Mouse (Mus musculus): Measurements from ENCODE around the gene Tas1r3. TPM values are rescaled to one million over a fixed set of nuclear protein-coding genes. Genes with fewer than 3 reads are reported as not detected.

Gene Tas1r3
- 0.46 TPM in 2 replicates for polyA plus RNA-seq (2014; fragmentation: Nextera tagmentation; extraction: Ambion mirVana)

GRCm38 (mm10) chr4:155863001-155863400 is at the start of gene Tas1r3:
TSS of gene Tas1r3 (minus strand) at chr4:155863362.
- Histone ChIP-seq H3K4me3 (ENCODE audit: low read depth, low read length) (no peak within 1 kb of the TSS), H3K9ac (ENCODE audit: low read depth, low read length) (no peak within 1 kb of the TSS), H3K27ac (ENCODE audit: low read depth, low read length) (no peak within 1 kb of the TSS), H3K27me3 (ENCODE audit: control insufficient read depth, insufficient read depth, low read length) (no peaks in the 10 kb centered on the region), H3K36me3 (ENCODE audit: control insufficient read depth, insufficient read depth, low read length) (0 out of 2 replicates have a peak, but pooled peaks cover under 1% of the 10 kb centered on the region), H3K9me3 (ENCODE audit: control insufficient read depth, low read length) (no peaks in the 10 kb centered on the region), H3K4me2 (replicated peaks; ENCODE audit: low read depth, low read length) (no peak within 1 kb of the TSS), H3K4me1 (replicated peaks; ENCODE audit: control insufficient read depth, insufficient read depth, low read length) (no peaks in the 10 kb centered on the region)
- ATAC-seq (ENCODE audit: low FRiP score) (no peak), DNase-seq (ENCODE audit: low spot score) (no peak)
- WGBS = 81% methylated on average over 5 of the region's 5 CpGs

DNA sequence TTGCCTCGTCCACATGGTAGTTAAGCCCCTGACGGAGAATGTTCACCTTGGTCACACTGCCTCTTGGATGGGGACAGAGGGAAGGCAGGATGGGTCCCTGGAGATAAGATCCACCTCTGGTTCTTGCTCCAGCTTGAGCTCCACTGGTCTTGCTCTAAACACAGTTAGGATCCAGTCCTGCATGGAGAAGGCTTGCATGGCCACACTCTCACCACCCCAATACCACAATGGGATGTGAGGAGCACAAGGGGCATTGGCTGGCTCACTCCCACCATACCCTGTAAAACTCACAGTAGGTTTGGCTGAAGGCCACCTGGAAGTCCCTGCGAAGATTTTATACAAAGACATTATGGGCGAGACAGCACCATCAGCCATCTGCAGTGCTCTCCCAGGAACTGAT is 45.6 kb upstream of the Tas1r3 start:
- H3K9me3 ChIP-seq (ENCODE audit: control insufficient read depth, low read length) = no peaks in the 10 kb centered on the region
- no peak overlapping the region for H3K4me3 ChIP-seq (ENCODE audit: low read depth, low read length)
- WGBS = 86% methylated on average over 4 of the region's 4 CpGs
- no peaks in the 10 kb centered on the region for H3K27me3 ChIP-seq (ENCODE audit: control insufficient read depth, insufficient read depth, low read length)
- ATAC-seq (ENCODE audit: low FRiP score) = no peak
- H3K27ac ChIP-seq (ENCODE audit: low read depth, low read length) = no peak overlapping the region
- no peak for DNase-seq (ENCODE audit: low spot score)
- H3K9ac ChIP-seq (ENCODE audit: low read depth, low read length) = no peak overlapping the region
- H3K4me1 ChIP-seq (replicated peaks; ENCODE audit: control insufficient read depth, insufficient read depth, low read length) = no peaks in the 10 kb centered on the region
- no peak overlapping the region for H3K4me2 ChIP-seq (replicated peaks; ENCODE audit: low read depth, low read length)
- peaks cover 6% of the 10 kb centered on the region for H3K36me3 ChIP-seq (ENCODE audit: control insufficient read depth, insufficient read depth, low read length)

DNA sequence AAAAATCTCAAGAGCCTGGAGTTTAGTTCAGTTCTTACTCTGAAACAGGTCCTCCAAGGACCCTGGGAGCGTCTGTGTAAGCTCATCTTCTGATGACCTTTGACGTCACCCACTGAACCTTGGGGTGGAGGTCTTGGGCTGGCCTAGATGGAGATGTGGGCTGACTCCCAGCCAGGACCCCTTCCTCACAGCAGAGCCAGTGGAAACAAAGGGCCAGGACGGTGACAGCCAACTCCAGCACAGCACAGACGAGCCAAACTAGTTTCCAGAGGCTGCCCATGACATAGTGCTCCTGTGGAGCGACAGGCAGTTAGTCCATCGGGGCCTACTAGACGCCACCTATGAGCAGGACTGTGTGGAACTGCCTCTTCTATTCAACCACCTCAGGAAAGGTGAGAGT is 45.1 kb upstream of the Tas1r3 start:
- Histone ChIP-seq H3K4me2 (replicated peaks; ENCODE audit: low read depth, low read length) (no peak overlapping the region), H3K9me3 (ENCODE audit: control insufficient read depth, low read length) (no peaks in the 10 kb centered on the region), H3K4me3 (ENCODE audit: low read depth, low read length) (no peak overlapping the region), H3K36me3 (ENCODE audit: control insufficient read depth, insufficient read depth, low read length) (peaks cover 9% of the 10 kb centered on the region), H3K9ac (ENCODE audit: low read depth, low read length) (no peak overlapping the region), H3K27me3 (ENCODE audit: control insufficient read depth, insufficient read depth, low read length) (no peaks in the 10 kb centered on the region), H3K27ac (ENCODE audit: low read depth, low read length) (no peak overlapping the region), H3K4me1 (replicated peaks; ENCODE audit: control insufficient read depth, insufficient read depth, low read length) (no peaks in the 10 kb centered on the region)
- WGBS = 71% methylated on average over 7 of the region's 7 CpGs
- DNase-seq (ENCODE audit: low spot score) (no peak), ATAC-seq (ENCODE audit: low FRiP score) (no peak)

DNA sequence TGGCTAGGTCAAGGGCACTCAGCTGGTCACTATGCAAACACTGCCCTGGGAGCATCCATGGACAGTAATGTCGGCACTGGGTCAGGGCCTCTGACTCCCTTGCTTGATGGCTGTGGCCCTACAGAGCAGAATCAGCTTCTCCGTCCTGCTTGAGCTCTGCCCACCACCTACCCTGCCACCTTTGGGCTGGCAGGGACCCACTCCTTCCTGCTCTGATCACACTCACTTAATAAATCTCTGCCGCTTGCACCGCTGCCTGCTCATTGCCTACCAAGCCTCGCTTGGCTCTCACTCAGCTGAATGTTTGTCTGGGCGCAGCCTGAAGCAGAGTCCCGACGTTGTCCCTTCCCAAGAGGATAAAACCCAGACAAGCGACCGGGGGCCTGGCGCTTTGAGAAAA is 43.8 kb upstream of the Tas1r3 start:
- Histone ChIP-seq H3K27me3 (ENCODE audit: control insufficient read depth, insufficient read depth, low read length) (no peaks in the 10 kb centered on the region), H3K4me1 (replicated peaks; ENCODE audit: control insufficient read depth, insufficient read depth, low read length) (no peaks in the 10 kb centered on the region), H3K4me2 (replicated peaks; ENCODE audit: low read depth, low read length) (no peak overlapping the region), H3K9me3 (ENCODE audit: control insufficient read depth, low read length) (no peaks in the 10 kb centered on the region), H3K4me3 (ENCODE audit: low read depth, low read length) (no peak overlapping the region), H3K36me3 (ENCODE audit: control insufficient read depth, insufficient read depth, low read length) (peaks cover 20% of the 10 kb centered on the region), H3K27ac (ENCODE audit: low read depth, low read length) (no peak overlapping the region), H3K9ac (ENCODE audit: low read depth, low read length) (no peak overlapping the region)
- ATAC-seq (ENCODE audit: low FRiP score) = no peak
- DNase-seq (ENCODE audit: low spot score) = no peak
- 87% methylated on average over 11 of the region's 11 CpGs for WGBS

DNA sequence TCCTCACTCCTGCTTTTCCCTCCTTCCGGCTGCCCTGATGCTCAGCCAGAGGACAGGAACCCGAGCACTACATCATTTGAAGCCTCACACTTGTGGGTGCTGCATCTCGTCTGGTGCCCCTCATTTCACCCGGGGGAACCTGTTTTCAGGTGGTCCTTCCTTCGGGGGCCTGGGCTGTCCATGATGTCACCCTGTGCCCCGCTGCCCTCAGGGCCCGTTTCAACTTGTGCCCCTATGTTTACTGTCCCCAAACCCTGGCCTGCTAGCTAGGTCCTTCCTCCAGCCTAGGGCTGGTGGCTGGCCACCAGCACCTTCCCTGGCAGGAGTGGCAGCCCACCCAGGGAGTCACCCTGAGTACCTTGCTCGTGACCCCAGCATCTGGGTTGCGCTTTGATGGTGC is 43.0 kb upstream of the Tas1r3 start:
- no peak overlapping the region for H3K27ac ChIP-seq (ENCODE audit: low read depth, low read length)
- DNase-seq (ENCODE audit: low spot score) (no peak), ATAC-seq (ENCODE audit: low FRiP score) (no peak)
- H3K27me3 ChIP-seq (ENCODE audit: control insufficient read depth, insufficient read depth, low read length) = no peaks in the 10 kb centered on the region
- WGBS = 87% methylated on average over 9 of the region's 9 CpGs
- no peaks in the 10 kb centered on the region for H3K4me1 ChIP-seq (replicated peaks; ENCODE audit: control insufficient read depth, insufficient read depth, low read length)
- H3K4me2 ChIP-seq (replicated peaks; ENCODE audit: low read depth, low read length) = no peak overlapping the region
- no peak overlapping the region for H3K4me3 ChIP-seq (ENCODE audit: low read depth, low read length)
- H3K36me3 ChIP-seq (ENCODE audit: control insufficient read depth, insufficient read depth, low read length) = peaks cover 23% of the 10 kb centered on the region
- H3K9ac ChIP-seq (ENCODE audit: low read depth, low read length) = no peak overlapping the region
- no peaks in the 10 kb centered on the region for H3K9me3 ChIP-seq (ENCODE audit: control insufficient read depth, low read length)

DNA sequence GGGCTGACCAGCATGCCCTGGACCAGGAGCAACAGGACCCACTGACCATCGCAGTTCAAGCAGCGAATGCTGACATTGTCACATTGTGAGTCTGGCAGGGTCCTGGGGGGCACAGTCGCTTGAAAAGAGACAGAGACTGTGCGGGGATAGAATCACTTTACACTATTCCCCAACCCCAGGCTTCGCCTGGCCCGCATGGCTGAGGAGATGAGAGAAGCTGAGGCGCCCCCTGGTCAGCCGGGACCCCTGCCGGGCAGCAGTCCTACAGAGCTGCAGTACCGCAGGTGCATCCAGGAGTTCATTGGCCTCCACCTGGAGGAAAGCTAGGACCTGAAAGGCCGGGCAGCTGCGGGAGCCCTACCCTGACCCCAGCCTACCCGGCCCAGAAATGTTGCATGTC is 42.5 kb upstream of the Tas1r3 start:
- H3K27me3 ChIP-seq (ENCODE audit: control insufficient read depth, insufficient read depth, low read length) = no peaks in the 10 kb centered on the region
- H3K9ac ChIP-seq (ENCODE audit: low read depth, low read length) = no peak overlapping the region
- H3K4me1 ChIP-seq (replicated peaks; ENCODE audit: control insufficient read depth, insufficient read depth, low read length) = no peaks in the 10 kb centered on the region
- peaks cover 23% of the 10 kb centered on the region for H3K36me3 ChIP-seq (ENCODE audit: control insufficient read depth, insufficient read depth, low read length)
- ATAC-seq (ENCODE audit: low FRiP score) = no peak
- H3K4me2 ChIP-seq (replicated peaks; ENCODE audit: low read depth, low read length) = no peak overlapping the region
- 89% methylated on average over 13 of the region's 13 CpGs for WGBS
- DNase-seq (ENCODE audit: low spot score) = no peak
- no peak overlapping the region for H3K27ac ChIP-seq (ENCODE audit: low read depth, low read length)
- no peaks in the 10 kb centered on the region for H3K9me3 ChIP-seq (ENCODE audit: control insufficient read depth, low read length)
- no peak overlapping the region for H3K4me3 ChIP-seq (ENCODE audit: low read depth, low read length)

DNA sequence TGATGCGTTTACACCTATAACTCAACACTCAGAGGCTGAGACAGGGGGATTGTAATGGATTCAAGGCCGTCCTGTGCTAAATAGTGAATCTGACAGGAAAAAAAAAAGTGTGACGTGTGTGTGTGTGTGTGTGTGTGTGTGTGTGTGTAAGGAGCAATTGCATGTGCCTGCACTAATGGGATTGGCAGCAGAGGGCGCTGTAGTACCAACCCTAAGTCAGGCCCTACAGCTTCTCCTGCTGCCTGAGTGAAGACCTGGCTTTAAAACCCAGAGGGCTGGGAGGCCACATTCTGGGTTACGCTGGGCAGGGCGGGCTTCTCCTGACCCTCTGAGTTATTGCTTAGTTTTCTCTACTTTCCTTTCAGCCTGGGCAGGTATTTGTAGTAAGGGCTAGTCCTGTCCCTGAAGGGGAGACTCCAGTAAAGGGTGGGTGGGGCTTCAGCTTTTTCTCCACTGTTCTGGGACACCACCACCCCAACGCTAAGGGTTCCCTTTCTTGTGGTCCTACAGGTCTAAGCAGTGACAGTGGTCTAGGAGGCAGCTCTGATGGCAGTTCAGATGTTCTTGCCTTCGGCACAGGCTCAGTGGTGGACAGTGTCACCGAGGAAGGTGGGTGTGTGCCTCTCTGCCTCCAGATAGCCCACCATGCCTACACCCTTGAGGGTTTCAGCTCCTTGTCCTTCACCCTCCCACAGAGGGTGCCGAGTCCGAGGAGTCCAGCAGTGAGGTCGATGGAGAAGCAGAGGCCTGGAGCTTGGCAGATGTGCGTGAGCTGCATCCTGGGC is 41.3 kb upstream of the Tas1r3 start:
- Histone ChIP-seq H3K4me3 (ENCODE audit: low read depth, low read length) (no peak overlapping the region), H3K9ac (ENCODE audit: low read depth, low read length) (no peak overlapping the region), H3K27me3 (ENCODE audit: control insufficient read depth, insufficient read depth, low read length) (no peaks in the 10 kb centered on the region), H3K4me1 (replicated peaks; ENCODE audit: control insufficient read depth, insufficient read depth, low read length) (no peaks in the 10 kb centered on the region), H3K27ac (ENCODE audit: low read depth, low read length) (no peak overlapping the region), H3K4me2 (replicated peaks; ENCODE audit: low read depth, low read length) (no peak overlapping the region), H3K36me3 (ENCODE audit: control insufficient read depth, insufficient read depth, low read length) (peaks cover 23% of the 10 kb centered on the region), H3K9me3 (ENCODE audit: control insufficient read depth, low read length) (no peaks in the 10 kb centered on the region)
- 91% methylated on average over 13 of the region's 13 CpGs for WGBS
- ATAC-seq (ENCODE audit: low FRiP score) = no peak
- peak; percentile 34 for DNase-seq (ENCODE audit: low spot score)

DNA sequence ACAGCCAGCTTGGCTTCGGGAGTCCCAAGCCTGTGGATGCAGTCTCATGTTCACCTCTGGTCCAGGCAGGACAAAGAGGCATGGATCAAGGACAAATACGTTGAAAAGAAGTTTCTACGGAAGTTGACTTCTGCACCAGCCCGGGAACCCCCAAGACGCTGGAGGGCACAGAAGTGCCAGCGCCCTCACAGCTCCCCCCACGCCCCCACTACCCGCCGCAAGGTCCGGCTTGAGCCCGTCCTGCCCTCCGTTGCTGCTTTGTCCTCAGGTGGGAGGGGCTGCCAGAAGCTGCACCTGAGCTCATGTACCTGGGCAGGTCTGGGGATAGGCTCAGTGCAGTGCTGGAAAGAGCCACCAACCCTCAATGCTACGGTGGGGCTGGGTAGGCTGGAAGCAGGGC is 40.1 kb upstream of the Tas1r3 start:
- H3K4me3 ChIP-seq (ENCODE audit: low read depth, low read length) = no peak overlapping the region
- H3K9me3 ChIP-seq (ENCODE audit: control insufficient read depth, low read length) = no peaks in the 10 kb centered on the region
- no peak for ATAC-seq (ENCODE audit: low FRiP score)
- 96% methylated on average over 13 of the region's 13 CpGs for WGBS
- H3K4me2 ChIP-seq (replicated peaks; ENCODE audit: low read depth, low read length) = no peak overlapping the region
- no peaks in the 10 kb centered on the region for H3K4me1 ChIP-seq (replicated peaks; ENCODE audit: control insufficient read depth, insufficient read depth, low read length)
- peaks cover 27% of the 10 kb centered on the region for H3K36me3 ChIP-seq (ENCODE audit: control insufficient read depth, insufficient read depth, low read length)
- no peaks in the 10 kb centered on the region for H3K27me3 ChIP-seq (ENCODE audit: control insufficient read depth, insufficient read depth, low read length)
- no peak for DNase-seq (ENCODE audit: low spot score)
- H3K9ac ChIP-seq (ENCODE audit: low read depth, low read length) = no peak overlapping the region
- no peak overlapping the region for H3K27ac ChIP-seq (ENCODE audit: low read depth, low read length)

- DNase-seq (ENCODE audit: low spot score) (no peak), ATAC-seq (ENCODE audit: low FRiP score) (no peak)
- WGBS = 84% methylated on average over 3 of the region's 3 CpGs
- H3K27ac ChIP-seq (ENCODE audit: low read depth, low read length) = no peak overlapping the region
- no peak overlapping the region for H3K4me2 ChIP-seq (replicated peaks; ENCODE audit: low read depth, low read length)
- no peaks in the 10 kb centered on the region for H3K9me3 ChIP-seq (ENCODE audit: control insufficient read depth, low read length)
- H3K36me3 ChIP-seq (ENCODE audit: control insufficient read depth, insufficient read depth, low read length) = peaks cover 36% of the 10 kb centered on the region
- no peaks in the 10 kb centered on the region for H3K27me3 ChIP-seq (ENCODE audit: control insufficient read depth, insufficient read depth, low read length)
- no peak overlapping the region for H3K9ac ChIP-seq (ENCODE audit: low read depth, low read length)
- no peak overlapping the region for H3K4me3 ChIP-seq (ENCODE audit: low read depth, low read length)
- no peaks in the 10 kb centered on the region for H3K4me1 ChIP-seq (replicated peaks; ENCODE audit: control insufficient read depth, insufficient read depth, low read length)
These were observed 38.0 kb upstream of the Tas1r3 start for GRCm38 (mm10) chr4:155901205-155901604.

Data from hindbrain, embryonic 11.5 days (tissue).